Mouse (Mus musculus) layer of hippocampus, postnatal 25 days (tissue): ENCODE data around the gene Twnk. TPM values are rescaled to one million over a fixed set of nuclear protein-coding genes. Genes with fewer than 3 reads are reported as not detected.

Source experiments
- DNase-seq, 2 experiments: peaks; one replicate each; pipeline ENCODE4 v3.0.0; 2022; ENCODE audit warnings: mixed read lengths in 2 of 2, low spot score in 1 of 2; ENCODE audit errors: extremely low spot score in 1 of 2
- total RNA-seq, 2 experiments: library from RNA; stranded (reverse); gene quantifications; 2 replicates each; pipeline ENCODE4 v1.2.3; 2021

Twnk gene
- total RNA-seq = 10 to 100 TPM; 15.4 to 15.5 TPM

DNA sequence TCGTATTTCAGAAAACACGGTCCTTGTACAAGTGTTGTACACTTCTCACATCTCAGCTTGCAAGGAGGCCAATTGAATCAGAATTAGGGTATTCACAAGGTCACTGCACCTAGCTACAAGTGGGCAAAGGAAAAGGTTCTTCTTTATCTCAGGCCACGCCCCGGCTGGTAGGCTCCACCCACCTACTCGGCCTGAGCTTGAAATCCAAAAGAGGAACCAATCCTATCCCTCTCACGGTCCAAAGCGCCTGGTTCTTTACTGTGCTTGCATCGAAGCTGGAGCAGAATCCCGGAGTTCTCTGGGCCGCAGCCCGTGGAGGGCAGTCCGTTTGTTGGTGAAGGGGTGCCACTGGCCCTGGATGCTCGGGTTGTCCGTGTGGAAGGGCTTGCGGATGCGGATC is at the start of gene Twnk:
Twnk (plus strand) TSS at position 220 of the 400 bp plus-strand sequence.
- DNase-seq = no peak

DNA sequence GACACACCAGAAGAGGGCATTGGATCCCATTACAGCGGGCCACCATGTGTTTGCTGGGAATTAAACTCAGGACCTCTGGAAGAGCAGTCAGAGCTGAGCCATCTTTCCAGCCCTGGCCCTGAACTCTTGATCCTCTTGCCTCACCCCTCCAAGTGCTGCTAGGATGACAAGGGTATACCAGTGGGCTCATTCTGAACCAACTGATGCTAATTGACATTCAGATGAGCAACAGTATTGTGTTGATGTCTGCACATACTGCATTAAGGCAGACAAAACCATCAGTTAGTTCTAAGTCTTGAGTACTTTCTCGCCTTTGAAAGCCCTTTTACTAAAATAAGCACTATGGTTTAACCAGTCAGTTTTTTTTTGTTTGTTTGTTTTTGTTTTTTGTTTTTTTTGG is 45.8 kb upstream of the Twnk start:
- no peak for DNase-seq

DNA sequence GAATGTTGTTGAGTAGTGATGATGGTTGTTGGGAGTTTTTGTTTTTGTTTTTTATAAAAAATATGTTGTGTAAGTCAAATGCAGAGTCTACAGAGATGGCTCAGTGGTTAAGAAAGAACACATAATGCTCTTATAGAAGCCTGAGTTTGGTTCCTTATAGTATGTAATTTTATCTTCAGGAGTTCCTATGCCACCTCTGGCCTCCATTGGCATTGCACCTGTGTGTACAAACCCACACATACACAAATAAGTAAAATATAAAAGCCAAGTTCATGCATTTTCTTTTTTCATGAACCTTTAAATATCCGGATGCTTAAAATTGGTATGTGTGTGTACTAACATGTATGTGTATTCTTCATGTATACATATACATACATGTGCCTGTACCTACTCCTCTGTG is 39.5 kb upstream of the Twnk start:
- DNase-seq = no peak

- DNase-seq = no peak
These were observed 37.1 kb upstream of the Twnk start for GRCm38 (mm10) chr19:44968329-44968728.

DNA sequence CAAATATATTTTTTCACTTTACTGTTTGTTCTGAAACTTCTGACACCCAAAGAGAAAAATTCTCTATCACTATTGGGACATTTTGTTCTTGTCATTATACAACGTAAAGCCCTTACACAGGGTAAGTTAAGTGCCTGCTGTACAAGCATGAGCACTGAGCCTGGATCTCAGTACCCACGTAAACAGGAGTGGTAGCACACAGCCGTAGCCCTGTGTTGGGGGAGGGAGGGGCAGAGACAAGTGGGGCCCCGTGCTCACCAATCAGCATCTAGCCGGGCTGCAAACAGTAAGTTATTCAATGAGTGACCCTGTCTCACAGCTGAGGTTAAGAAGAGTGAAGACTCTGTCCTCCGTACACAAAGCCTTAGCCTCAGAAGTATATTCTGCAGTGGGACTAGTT is 28.8 kb upstream of the Twnk start:
- no peak for DNase-seq

- no peak for DNase-seq
These were observed 28.3 kb upstream of the Twnk start for GRCm38 (mm10) chr19:44977148-44977547.

GRCm38 (mm10) chr19:44980787-44981186 is 24.7 kb upstream of the Twnk start:
- DNase-seq = no peak

DNA sequence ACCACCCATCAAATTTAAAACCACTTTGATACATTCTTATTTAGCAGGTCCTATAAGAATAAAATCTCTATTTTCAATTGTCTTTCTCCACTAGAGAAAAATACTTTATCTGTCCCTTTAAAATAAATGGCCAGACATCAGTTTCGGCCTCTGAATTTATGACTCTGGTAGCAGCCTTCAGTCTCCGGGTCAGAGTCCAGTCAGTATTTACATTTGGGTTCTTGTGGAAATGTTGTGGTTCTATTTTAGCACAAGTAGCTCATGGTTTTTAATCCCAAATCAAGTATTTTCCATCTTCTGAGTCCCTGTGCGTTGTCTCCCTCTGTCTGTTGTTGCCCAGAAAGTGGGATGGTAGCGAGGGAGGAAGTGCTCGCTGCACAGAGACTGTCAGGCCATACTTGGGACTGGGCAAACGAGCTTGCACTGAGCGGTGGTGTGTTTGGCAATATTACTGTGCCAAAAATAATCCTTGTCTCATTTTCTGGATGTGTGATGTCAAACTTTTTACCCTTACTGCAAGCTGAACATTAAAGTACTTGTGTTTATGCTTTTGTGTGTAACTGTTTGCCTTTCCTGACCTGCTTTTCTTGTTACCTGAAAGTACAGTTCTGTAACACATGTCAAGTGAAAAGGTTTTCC is 22.9 kb upstream of the Twnk start:
- DNase-seq = no peak

GRCm38 (mm10) chr19:44983366-44983765 is 22.1 kb upstream of the Twnk start:
- no peak for DNase-seq

GRCm38 (mm10) chr19:44984420-44984819 is 21.0 kb upstream of the Twnk start:
- DNase-seq = no peak

DNA sequence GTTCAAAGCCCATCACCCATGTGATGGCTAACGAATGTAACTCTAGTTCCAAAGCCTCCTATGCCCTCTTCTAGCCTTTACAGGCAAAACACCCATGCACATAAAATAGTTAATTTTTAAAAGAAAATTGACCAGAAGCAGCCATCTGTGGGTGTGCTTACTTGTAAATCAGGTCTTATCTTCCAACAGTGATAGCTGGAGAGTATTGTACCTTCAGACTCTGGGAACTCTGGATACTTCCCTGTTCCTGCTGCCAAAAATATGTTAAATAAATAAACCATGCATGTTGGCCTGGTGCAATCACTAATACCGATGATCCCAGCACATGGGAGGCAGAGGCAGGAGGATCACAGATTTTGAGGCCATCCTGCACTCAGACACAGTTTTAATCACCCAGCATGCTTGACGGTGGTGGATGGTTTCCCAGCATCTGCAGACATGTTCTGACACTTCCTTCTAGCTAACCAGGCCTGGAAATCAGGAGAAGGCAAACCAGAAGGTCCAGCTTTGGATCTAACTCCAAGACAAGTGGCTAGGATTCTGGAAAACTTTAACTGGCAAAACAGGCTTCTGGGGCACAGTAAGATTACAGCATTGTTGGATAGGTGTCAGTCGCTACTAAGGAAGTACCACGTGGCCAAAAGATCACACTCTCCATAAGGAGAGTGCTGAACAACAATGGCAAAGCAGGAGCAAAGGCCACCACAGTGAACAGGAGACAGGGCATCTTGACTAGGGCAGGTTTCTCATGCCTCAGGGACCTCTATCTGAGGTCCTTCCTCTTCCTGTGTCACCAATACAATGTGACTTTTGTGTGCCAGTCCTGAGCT is 20.1 kb upstream of the Twnk start:
- no peak for DNase-seq

GRCm38 (mm10) chr19:44987004-44987403 is 18.5 kb upstream of the Twnk start:
- no peak for DNase-seq

DNA sequence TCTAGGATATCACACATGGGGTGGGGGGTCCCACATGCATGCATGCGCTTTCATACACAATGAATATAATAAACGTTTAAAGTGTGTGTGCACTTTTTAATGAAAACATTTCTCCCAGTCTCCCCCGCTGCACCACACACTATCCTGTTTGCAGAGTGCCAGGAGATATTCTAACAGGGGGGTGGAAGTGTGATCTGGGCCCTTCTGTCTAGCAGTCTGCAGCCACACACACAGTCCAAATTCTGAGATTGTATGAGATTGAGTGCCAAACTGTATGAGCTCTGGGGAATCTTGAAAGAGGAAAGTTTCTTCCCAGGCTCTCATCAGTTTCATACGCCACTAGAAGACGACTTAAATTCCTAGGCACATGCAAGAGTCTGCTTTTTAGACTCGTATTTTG is 17.6 kb upstream of the Twnk start:
- DNase-seq = no peak

GRCm38 (mm10) chr19:44988321-44988720 is 17.1 kb upstream of the Twnk start:
- no peak for DNase-seq

- DNase-seq = no peak
These were observed 16.5 kb upstream of the Twnk start, which contains the start of gene Sema4g for GRCm38 (mm10) chr19:44988831-44989566. Sema4g (plus strand) TSS chr19:44989101.

DNA sequence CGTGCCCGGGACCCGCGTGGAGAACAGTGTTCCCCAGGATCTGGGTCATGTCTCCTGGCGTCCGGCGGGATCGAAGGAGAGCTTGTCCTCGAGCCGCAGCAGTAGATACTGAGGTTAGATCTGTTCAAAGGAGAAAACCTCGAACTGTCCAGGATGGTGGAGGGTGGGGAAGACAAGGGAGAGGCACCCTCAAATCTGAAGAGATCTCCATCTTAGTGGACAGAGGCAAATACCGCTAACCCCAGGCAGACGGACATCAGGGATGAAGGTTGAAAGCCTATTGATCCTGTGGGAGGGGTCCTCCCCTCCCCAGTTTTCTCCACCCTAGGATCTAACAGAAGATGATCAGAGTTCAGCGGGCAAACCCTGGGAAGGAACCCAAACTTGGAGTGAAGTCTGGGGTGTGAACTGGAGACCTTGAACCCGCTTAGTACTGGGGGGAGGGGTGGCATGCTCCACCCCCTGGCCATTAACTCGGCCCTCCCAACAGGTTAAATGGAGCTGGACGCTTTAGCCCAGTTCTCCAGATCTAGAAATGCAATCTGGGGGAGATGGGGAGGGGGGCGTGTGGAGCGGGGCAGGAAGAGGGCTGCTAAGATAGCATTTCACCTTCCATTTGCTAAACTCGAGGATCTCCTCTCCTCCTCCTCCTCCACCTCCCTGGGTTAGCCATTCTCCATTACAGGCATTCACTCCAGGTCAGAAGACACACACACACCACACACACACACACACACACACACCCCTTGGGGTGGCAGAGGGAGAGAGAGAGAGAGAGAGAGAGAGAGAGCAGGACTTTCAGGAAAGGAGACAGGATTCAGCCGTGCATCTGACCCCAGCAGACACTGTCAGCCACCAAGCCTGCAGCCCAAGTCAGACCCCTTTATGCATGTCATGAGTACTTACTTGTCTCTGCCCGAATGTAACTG is 15.6 kb upstream of the Twnk start:
- no peak for DNase-seq

DNA sequence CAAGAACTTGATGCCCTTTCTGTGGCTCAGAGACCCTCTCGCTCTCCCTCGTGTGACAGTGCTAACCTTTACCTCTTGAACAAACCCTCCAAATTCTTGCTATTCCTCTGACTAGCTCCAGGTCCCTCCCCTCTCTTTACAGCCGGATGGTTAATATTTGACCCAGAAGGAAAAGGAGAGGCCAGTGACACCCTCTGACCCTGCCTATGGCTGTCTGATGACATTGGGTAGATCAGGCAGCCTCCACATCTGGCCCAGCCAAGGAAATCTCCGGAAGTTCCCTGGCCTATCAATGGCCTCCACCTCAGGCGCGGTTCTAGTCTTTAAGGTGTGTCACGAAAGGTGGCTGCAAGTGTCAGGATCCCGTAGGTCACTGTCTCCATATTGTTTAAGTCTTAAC is 14.4 kb upstream of the Twnk start:
- DNase-seq = no peak

GRCm38 (mm10) chr19:44992246-44992645 is 13.2 kb upstream of the Twnk start:
- DNase-seq = no peak

DNA sequence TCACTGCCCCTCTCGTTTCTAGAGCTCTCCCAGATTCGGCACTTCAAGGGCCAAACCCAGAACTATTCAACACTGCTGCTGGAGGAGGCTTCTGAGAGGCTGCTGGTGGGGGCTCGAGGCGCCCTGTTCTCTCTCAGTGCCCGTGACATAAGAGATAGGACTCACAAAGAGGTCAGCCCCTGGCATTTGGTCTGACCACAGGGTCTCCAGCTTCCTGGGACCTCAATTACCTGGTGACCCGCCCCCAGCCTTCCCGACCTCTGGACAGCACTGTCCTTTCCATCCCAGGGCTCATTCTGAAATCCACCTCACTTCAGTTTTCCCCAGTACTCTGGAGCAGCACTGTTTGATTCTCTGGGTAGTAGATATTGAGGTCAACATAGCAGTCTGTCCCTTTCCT is 12.8 kb upstream of the Twnk start:
- no peak for DNase-seq

DNA sequence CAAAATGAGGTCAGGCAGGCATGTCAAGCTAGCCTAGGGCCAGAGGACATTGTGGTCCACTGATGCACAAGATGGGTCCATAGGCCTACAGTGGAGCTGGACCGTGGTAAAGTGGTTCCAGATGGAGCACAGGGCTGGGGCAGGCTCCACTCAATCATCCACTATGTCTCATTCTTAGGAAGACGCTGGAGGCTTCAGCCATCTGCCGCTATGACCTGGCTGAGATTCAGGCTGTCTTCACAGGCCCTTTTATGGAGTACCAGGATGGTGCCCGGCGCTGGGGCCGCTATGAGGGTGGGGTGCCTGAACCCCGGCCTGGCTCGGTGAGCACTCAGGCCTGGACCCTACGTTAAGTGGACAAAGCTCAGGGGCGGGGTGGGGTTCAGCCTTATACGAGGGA is 7.7 kb upstream of the Twnk start:
- DNase-seq = no peak
